Mouse (Mus musculus): ENCODE measurements around the gene Mrpl11. TPM values are rescaled to one million over a fixed set of nuclear protein-coding genes. Genes with fewer than 3 reads are reported as not detected.
"Not testable (repeated sequence)": the region's sequence is repeated elsewhere in the genome, so short reads cannot be mapped to it uniquely, and the experiment has no call there.

Gene Mrpl11
- total RNA-seq (2017): 56.0 and 82.6 TPM in 2 replicates

- peak; percentile 99 for ATAC-seq (replicated peaks; ENCODE audit: low read depth, poor library complexity, severe bottlenecking)
Measured at GRCm38 (mm10) chr19:4961928-4962601, at the start of gene Mrpl11. Gene Mrpl11 (plus strand): TSS chr19:4962147.

- ATAC-seq (replicated peaks; ENCODE audit: low read depth, poor library complexity, severe bottlenecking): no peak
Measured at GRCm38 (mm10) chr19:4915924-4916603, 45.9 kb upstream of the Mrpl11 start.

- no peak for ATAC-seq (replicated peaks; ENCODE audit: low read depth, poor library complexity, severe bottlenecking)
Measured at GRCm38 (mm10) chr19:4916827-4917226, 45.1 kb upstream of the Mrpl11 start.

GRCm38 (mm10) chr19:4919652-4920051 lies 42.3 kb upstream of the Mrpl11 start:
- no peak for ATAC-seq (replicated peaks; ENCODE audit: low read depth, poor library complexity, severe bottlenecking)

- ATAC-seq (replicated peaks; ENCODE audit: low read depth, poor library complexity, severe bottlenecking): no peak
Measured at GRCm38 (mm10) chr19:4925121-4925860, 36.7 kb upstream of the Mrpl11 start.

GRCm38 (mm10) chr19:4927904-4928531 lies 33.9 kb upstream of the Mrpl11 start, which contains the start of gene Dpp3:
Gene Dpp3 (minus strand): TSS chr19:4928287.
- peak; percentile 99 for ATAC-seq (replicated peaks; ENCODE audit: low read depth, poor library complexity, severe bottlenecking)

GRCm38 (mm10) chr19:4928781-4929180 lies 33.2 kb upstream of the Mrpl11 start:
- ATAC-seq (replicated peaks; ENCODE audit: low read depth, poor library complexity, severe bottlenecking): no peak

- ATAC-seq (replicated peaks; ENCODE audit: low read depth, poor library complexity, severe bottlenecking): no peak
Measured at GRCm38 (mm10) chr19:4936896-4937295, 25.1 kb upstream of the Mrpl11 start.

- 0 out of 2 replicates have a peak, but pooled peaks have one; percentile 15 for ATAC-seq (replicated peaks; ENCODE audit: low read depth, poor library complexity, severe bottlenecking)
Measured at GRCm38 (mm10) chr19:4937444-4938310, 24.3 kb upstream of the Mrpl11 start.

- peak; percentile 87 for ATAC-seq (replicated peaks; ENCODE audit: low read depth, poor library complexity, severe bottlenecking)
Measured at GRCm38 (mm10) chr19:4942551-4943252, 19.2 kb upstream of the Mrpl11 start, which contains the start of gene Peli3. Gene Peli3 (minus strand): TSS chr19:4943127.

- no peak for ATAC-seq (replicated peaks; ENCODE audit: low read depth, poor library complexity, severe bottlenecking)
Measured at GRCm38 (mm10) chr19:4943253-4943588, 18.7 kb upstream of the Mrpl11 start.

GRCm38 (mm10) chr19:4945540-4945939 lies 16.4 kb upstream of the Mrpl11 start:
- no peak for ATAC-seq (replicated peaks; ENCODE audit: low read depth, poor library complexity, severe bottlenecking)

- ATAC-seq (replicated peaks; ENCODE audit: low read depth, poor library complexity, severe bottlenecking): not testable (repeated sequence)
Measured at GRCm38 (mm10) chr19:4948641-4949040, 13.3 kb upstream of the Mrpl11 start.

- peak; percentile 84 for ATAC-seq (replicated peaks; ENCODE audit: low read depth, poor library complexity, severe bottlenecking)
Measured at GRCm38 (mm10) chr19:4968236-4968635, 6.3 kb downstream of the Mrpl11 start.

GRCm38 (mm10) chr19:4981767-4982166 lies 19.8 kb downstream of the Mrpl11 start:
- no peak for ATAC-seq (replicated peaks; ENCODE audit: low read depth, poor library complexity, severe bottlenecking)

- ATAC-seq (replicated peaks; ENCODE audit: low read depth, poor library complexity, severe bottlenecking): peak; percentile 97
Measured at GRCm38 (mm10) chr19:4989013-4989412, 27.1 kb downstream of the Mrpl11 start.

GRCm38 (mm10) chr19:4989434-4990255 lies 27.7 kb downstream of the Mrpl11 start:
- no peak for ATAC-seq (replicated peaks; ENCODE audit: low read depth, poor library complexity, severe bottlenecking)

- ATAC-seq (replicated peaks; ENCODE audit: low read depth, poor library complexity, severe bottlenecking): no peak
Measured at GRCm38 (mm10) chr19:4990256-4990625, 28.3 kb downstream of the Mrpl11 start, which contains the start of gene Npas4. Gene Npas4 (minus strand): TSS chr19:4990316.

Data from common myeloid progenitor, adult 5-6 weeks (primary cell).